Mouse (Mus musculus): ENCODE measurements around the gene Rnaseh2a. TPM values are rescaled to one million over a fixed set of nuclear protein-coding genes. Genes with fewer than 3 reads are reported as not detected.

Rnaseh2a gene
- total and polyA plus RNA-seq, 3 experiments: 94.1 to 477 (median 174) TPM

DNA sequence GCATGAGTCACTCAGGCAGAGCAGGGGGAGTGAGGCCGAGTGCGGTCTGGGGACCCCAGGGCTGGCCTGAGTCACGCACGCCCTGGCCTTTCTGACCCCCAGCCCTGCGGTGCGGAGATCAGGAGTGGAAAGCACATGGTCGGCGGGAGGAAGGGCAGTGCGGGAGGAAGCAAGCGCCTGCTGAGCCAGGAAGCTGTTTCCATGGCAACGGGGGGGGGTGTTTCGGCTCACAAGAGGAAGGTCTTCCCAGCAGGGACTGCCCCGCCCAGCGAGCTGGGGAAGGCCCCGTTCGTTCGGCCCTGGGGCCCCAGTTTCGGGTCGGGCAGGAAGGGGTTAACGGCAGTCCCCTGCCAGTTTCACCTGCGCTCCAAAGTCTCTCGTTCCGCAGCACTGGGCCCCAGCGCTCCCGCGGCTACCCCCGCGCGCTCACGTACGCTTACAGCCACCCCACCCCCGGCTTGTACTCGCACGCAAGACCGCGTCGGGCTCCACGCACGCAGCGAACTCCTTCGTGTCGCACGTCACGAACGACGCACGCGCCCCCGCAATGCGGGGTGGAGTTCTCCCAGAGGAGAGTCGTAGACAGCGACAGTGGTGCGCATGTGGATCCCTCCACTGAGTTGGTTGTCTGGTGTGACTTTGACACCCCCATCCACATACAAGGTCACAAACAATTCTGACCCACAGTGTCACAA lies 16.3 kb upstream of the Rnaseh2a start:
- H3K4me1 ChIP-seq (ENCODE audit: insufficient read depth, low read depth, low read length): peaks cover 84% of the 10 kb centered on the region
- H3K9me3 ChIP-seq (replicated peaks): no peaks in the 10 kb centered on the region
- H3K4me3 ChIP-seq (ENCODE audit: low read depth, low read length): peak overlapping the region; percentile 74
- peak; percentile 12; the same call in 1 of the 2 replicates for ATAC-seq (ENCODE audit: extremely low read depth, insufficient number of reproducible peaks, low FRiP score, poor library complexity, severe bottlenecking)
- peak; percentile 75 for DNase-seq (ENCODE audit: low spot score)
- H3K36me3 ChIP-seq (replicated peaks): no peaks in the 10 kb centered on the region
- no peak for TF ChIP-seq GATA1 (IDR thresholded peaks at IDR 0.05; ENCODE audit: borderline replicate concordance, low read length)
- TF ChIP-seq GATA2 (IDR thresholded peaks at IDR 0.05; ENCODE audit: borderline replicate concordance, low read depth, low read length): no peak
- no peak for TF ChIP-seq POLR2AphosphoS5 (IDR thresholded peaks at IDR 0.05; ENCODE audit: insufficient replicate concordance, low read depth, low read length)
- TF ChIP-seq CTCF (IDR thresholded peaks at IDR 0.05; ENCODE audit: low read depth, low read length): no peak
- no peak for TF ChIP-seq TAL1 (conservative IDR thresholded peaks at IDR 0.05; ENCODE audit: low read depth, low read length)
- no peaks in the 10 kb centered on the region for H3K27me3 ChIP-seq (ENCODE audit: insufficient read depth, low read length)

DNA sequence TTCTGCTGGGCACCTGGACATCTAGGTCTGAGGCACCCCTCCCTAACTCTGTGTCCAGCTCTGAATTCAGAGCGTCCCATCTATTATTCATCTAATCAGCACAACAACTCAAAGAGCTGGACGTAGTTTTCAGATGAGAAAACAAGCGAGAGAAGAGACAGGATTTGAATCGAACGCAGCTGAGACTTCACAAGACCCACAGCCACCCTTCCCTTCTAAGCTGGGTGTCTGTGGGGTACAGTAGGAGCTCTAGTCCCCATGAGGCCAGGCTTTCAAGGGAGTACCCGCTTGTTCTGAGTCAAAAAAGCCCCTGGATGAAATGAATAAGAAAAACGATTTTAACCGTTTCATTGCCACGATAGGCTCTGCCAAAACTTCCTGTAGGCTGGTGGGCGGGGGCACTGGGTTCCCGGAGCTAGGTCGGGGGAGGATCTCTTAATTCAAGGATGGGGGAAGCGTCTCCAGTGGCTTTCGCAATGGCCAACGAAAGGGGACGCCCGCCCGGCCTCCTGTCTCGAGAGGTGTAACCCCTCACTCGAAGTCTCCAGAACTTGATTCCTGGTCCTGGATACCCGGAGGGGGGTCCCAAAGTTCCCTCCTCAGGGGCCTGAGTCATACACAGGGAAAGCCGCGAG lies 15.6 kb upstream of the Rnaseh2a start:
- no peak for DNase-seq (ENCODE audit: low spot score)
- Histone ChIP-seq H3K9me3 (replicated peaks) (no peaks in the 10 kb centered on the region), H3K27me3 (ENCODE audit: insufficient read depth, low read length) (no peaks in the 10 kb centered on the region), H3K4me1 (ENCODE audit: insufficient read depth, low read depth, low read length) (peaks cover 87% of the 10 kb centered on the region), H3K4me3 (ENCODE audit: low read depth, low read length) (peak overlapping the region; percentile 74), H3K36me3 (replicated peaks) (no peaks in the 10 kb centered on the region)
- no peak for ATAC-seq (ENCODE audit: extremely low read depth, insufficient number of reproducible peaks, low FRiP score, poor library complexity, severe bottlenecking)
- TF ChIP-seq GATA2 (IDR thresholded peaks at IDR 0.05; ENCODE audit: borderline replicate concordance, low read depth, low read length) (no peak), GATA1 (IDR thresholded peaks at IDR 0.05; ENCODE audit: borderline replicate concordance, low read length) (no peak), TAL1 (conservative IDR thresholded peaks at IDR 0.05; ENCODE audit: low read depth, low read length) (no peak), POLR2AphosphoS5 (IDR thresholded peaks at IDR 0.05; ENCODE audit: insufficient replicate concordance, low read depth, low read length) (no peak), CTCF (IDR thresholded peaks at IDR 0.05; ENCODE audit: low read depth, low read length) (no peak)

DNA sequence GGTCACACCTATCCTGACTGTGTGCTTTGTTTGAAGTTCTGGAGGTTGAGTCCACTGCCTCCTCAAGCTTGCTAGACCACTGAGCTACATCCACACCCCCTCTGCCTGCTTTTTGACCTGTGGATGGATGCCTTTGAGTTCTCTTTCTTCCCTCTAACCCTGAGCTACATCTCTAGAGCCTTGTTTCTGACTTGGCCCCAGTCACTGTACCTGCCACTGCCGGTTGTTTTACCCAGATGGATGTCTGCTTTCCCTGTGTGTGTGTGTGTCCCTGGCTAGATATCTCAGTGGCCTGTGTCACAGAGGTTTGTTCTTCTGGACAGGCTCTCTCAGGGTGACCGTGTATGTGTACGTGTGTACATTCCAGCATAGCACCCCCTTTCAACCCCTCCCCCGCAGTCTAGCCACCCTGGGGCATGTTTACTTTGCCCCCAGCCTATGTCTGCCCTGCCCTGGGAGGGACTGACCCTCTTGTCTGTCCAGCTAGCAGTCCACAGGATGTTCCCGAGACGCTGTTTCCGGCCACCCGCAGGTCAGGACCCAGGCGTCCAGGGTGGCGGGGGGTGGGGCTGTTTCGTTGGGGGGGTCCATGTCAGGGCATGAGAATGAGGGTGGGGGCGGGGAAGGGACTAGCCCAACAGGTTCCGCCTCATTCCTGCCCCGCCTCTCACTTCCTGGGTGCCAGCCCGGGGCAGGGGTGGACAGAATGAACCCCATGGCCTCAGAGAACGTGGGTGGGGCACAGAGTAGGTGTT lies 14.9 kb upstream of the Rnaseh2a start:
- Histone ChIP-seq H3K9me3 (replicated peaks) (no peaks in the 10 kb centered on the region), H3K4me1 (ENCODE audit: insufficient read depth, low read depth, low read length) (peaks cover 94% of the 10 kb centered on the region), H3K36me3 (replicated peaks) (no peaks in the 10 kb centered on the region), H3K27me3 (ENCODE audit: insufficient read depth, low read length) (no peaks in the 10 kb centered on the region), H3K4me3 (ENCODE audit: low read depth, low read length) (peak overlapping the region; percentile 74; the same call in 1 of the 2 replicates)
- DNase-seq (ENCODE audit: low spot score): no peak
- ATAC-seq (ENCODE audit: extremely low read depth, insufficient number of reproducible peaks, low FRiP score, poor library complexity, severe bottlenecking): no peak
- no peak for TF ChIP-seq GATA2 (IDR thresholded peaks at IDR 0.05; ENCODE audit: borderline replicate concordance, low read depth, low read length)
- no peak for TF ChIP-seq POLR2AphosphoS5 (IDR thresholded peaks at IDR 0.05; ENCODE audit: insufficient replicate concordance, low read depth, low read length)
- TF ChIP-seq GATA1 (IDR thresholded peaks at IDR 0.05; ENCODE audit: borderline replicate concordance, low read length): no peak
- no peak for TF ChIP-seq CTCF (IDR thresholded peaks at IDR 0.05; ENCODE audit: low read depth, low read length)
- TF ChIP-seq TAL1 (conservative IDR thresholded peaks at IDR 0.05; ENCODE audit: low read depth, low read length): no peak

DNA sequence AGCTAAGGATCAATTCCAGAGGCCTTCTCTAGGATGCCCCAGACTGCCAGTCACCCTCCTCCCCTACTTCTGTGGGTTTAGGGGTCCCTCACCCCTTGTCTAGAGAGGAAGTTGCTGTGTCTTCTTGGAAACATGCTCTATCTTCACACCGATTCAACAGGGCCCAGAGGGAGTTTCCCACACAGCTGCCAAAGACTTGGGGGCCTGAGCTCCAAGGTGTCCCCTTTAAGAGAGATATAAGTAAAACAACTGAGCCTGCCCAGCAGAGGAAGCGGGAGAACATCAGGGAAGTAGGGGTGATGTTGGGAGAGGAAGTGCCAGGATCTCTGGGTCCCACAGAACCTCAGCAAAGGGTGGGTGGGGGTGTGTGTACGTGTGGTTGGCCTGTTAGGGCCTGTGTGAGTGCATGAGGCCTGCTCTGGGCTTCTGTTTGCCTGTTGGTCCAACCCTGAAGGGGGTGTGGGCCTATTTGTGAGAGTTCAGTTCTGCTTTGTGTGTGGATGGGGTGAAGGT lies 13.0 kb upstream of the Rnaseh2a start:
- ATAC-seq (ENCODE audit: extremely low read depth, insufficient number of reproducible peaks, low FRiP score, poor library complexity, severe bottlenecking): no peak

DNA sequence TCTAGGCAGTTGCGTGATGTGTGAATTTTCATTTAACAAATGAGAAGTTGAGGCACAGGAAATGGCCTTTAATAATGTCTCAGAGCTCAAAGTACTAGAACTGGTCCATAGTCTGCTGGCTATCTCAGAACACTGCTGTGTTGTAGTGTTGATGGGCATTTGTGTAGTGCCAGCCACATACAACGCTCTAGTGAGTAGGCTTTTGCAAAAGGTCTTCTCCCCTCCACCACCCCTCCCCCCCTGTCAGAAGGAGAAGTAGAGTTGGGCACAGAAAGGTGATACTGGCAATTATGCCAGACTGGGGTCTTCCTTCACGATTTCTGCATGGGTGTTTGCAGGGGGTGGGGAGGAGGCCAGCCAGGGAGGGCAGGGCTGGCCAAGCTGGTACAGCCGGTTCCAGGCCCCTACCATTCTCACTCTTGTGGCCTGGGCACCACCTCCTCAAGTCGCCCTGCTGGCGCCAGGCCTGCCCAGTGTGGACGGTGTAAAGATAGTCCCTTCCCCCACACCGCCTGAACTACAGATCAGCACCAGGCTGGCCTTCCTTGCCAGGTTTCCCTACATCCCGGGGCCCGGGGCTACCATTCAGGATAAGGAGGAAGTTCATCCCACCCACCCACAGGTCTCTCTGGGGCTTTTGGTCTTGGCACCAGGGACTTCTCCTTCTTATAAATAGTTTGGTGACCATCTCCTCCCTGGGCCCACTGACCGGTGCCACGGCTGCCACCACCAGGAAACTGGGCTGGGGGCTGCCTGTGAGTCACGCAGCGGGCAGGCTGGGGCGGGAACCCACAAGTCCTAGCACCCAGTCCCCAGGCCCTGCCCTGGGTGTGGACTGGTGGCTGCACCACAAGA lies 12.3 kb upstream of the Rnaseh2a start:
- ATAC-seq (ENCODE audit: extremely low read depth, insufficient number of reproducible peaks, low FRiP score, poor library complexity, severe bottlenecking) (no peak), DNase-seq (ENCODE audit: low spot score) (peak; percentile 21)
- H3K4me3 ChIP-seq (ENCODE audit: low read depth, low read length): peak overlapping the region; percentile 25; the same call in 1 of the 2 replicates

More for the DNA sequence above, 13.0 kb upstream of the Rnaseh2a start:
- TF ChIP-seq TAL1 (conservative IDR thresholded peaks at IDR 0.05; ENCODE audit: low read depth, low read length): no peak
- TF ChIP-seq GATA1 (IDR thresholded peaks at IDR 0.05; ENCODE audit: borderline replicate concordance, low read length): no peak
- no peak for TF ChIP-seq GATA2 (IDR thresholded peaks at IDR 0.05; ENCODE audit: borderline replicate concordance, low read depth, low read length)
- TF ChIP-seq POLR2AphosphoS5 (IDR thresholded peaks at IDR 0.05; ENCODE audit: insufficient replicate concordance, low read depth, low read length): no peak
- no peak for TF ChIP-seq CTCF (IDR thresholded peaks at IDR 0.05; ENCODE audit: low read depth, low read length)
- peak overlapping the region; percentile 25; the same call in 1 of the 2 replicates for H3K4me3 ChIP-seq (ENCODE audit: low read depth, low read length)
- H3K9me3 ChIP-seq (replicated peaks): no peaks in the 10 kb centered on the region
- peaks cover 95% of the 10 kb centered on the region for H3K4me1 ChIP-seq (ENCODE audit: insufficient read depth, low read depth, low read length)
- no peaks in the 10 kb centered on the region for H3K36me3 ChIP-seq (replicated peaks)
- no peak for DNase-seq (ENCODE audit: low spot score)
- no peaks in the 10 kb centered on the region for H3K27me3 ChIP-seq (ENCODE audit: insufficient read depth, low read length)

More for the DNA sequence above, 12.3 kb upstream of the Rnaseh2a start:
- peaks cover 4% of the 10 kb centered on the region for H3K36me3 ChIP-seq (replicated peaks)
- H3K4me1 ChIP-seq (ENCODE audit: insufficient read depth, low read depth, low read length): peaks cover 95% of the 10 kb centered on the region
- no peaks in the 10 kb centered on the region for H3K9me3 ChIP-seq (replicated peaks)
- no peaks in the 10 kb centered on the region for H3K27me3 ChIP-seq (ENCODE audit: insufficient read depth, low read length)
- TF ChIP-seq CTCF (IDR thresholded peaks at IDR 0.05; ENCODE audit: low read depth, low read length): no peak
- TF ChIP-seq GATA2 (IDR thresholded peaks at IDR 0.05; ENCODE audit: borderline replicate concordance, low read depth, low read length): no peak
- TF ChIP-seq GATA1 (IDR thresholded peaks at IDR 0.05; ENCODE audit: borderline replicate concordance, low read length): no peak
- no peak for TF ChIP-seq TAL1 (conservative IDR thresholded peaks at IDR 0.05; ENCODE audit: low read depth, low read length)
- no peak for TF ChIP-seq POLR2AphosphoS5 (IDR thresholded peaks at IDR 0.05; ENCODE audit: insufficient replicate concordance, low read depth, low read length)
